Mouse (Mus musculus) limb, embryonic 14.5 days (tissue): ENCODE results near the gene Gabrb2. TPM values are rescaled to one million over a fixed set of nuclear protein-coding genes. Genes with fewer than 3 reads are reported as not detected.

Experiments used
- ATAC-seq: fragments of 200-750 bp; cut with Nextera tagmentation; 2 replicates; pipeline ENCODE4 v1.8.0; 2017; ENCODE audit warnings: low read depth, moderate number of reproducible peaks, moderate TSS enrichment; ENCODE audit not compliant: low FRiP score
- DNase-seq: peaks from one replicate; pipeline ENCODE4 v3.0.0-alpha.2; 2015; ENCODE audit warnings: low spot score
- H3K27ac ChIP-seq: fragments of 300-500 bp; sonication (generic); replicated peaks from 2 replicates; pipeline ENCODE4 v1.5.1; 2014; ENCODE audit warnings: low read depth, mild to moderate bottlenecking, low read length, moderate library complexity, mixed read lengths
- H3K27me3 ChIP-seq: fragments of 300-500 bp; sonication (generic); 2 replicates; pipeline ENCODE4 v1.6.1; 2014; ENCODE audit warnings: low read length, mixed read lengths; ENCODE audit not compliant: control insufficient read depth, insufficient read depth
- H3K36me3 ChIP-seq: fragments of 300-500 bp; sonication (generic); 2 replicates; pipeline ENCODE4 v1.6.1; 2014; ENCODE audit warnings: mild to moderate bottlenecking, low read length, moderate library complexity, mixed read lengths; ENCODE audit not compliant: control insufficient read depth, insufficient read depth
- H3K4me1 ChIP-seq: fragments of 300-500 bp; sonication (generic); 2 replicates; pipeline ENCODE4 v1.6.1; 2014; ENCODE audit warnings: antibody characterized with exemption, low read length, mixed read lengths; ENCODE audit not compliant: control insufficient read depth, insufficient read depth
- H3K4me2 ChIP-seq: fragments of 300-500 bp; sonication (generic); replicated peaks from 2 replicates; pipeline ENCODE4 v1.6.1; 2014; ENCODE audit warnings: low read depth, mild to moderate bottlenecking, low read length, moderate library complexity; ENCODE audit not compliant: severe bottlenecking
- H3K4me3 ChIP-seq: fragments of 300-500 bp; sonication (generic); replicated peaks from 2 replicates; pipeline ENCODE4 v1.5.1; 2014; ENCODE audit warnings: low read length
- H3K9ac ChIP-seq: fragments of 300-500 bp; sonication (generic); 2 replicates; pipeline ENCODE4 v1.6.1; 2014; ENCODE audit warnings: mild to moderate bottlenecking, low read depth, low read length, moderate library complexity; ENCODE audit not compliant: severe bottlenecking
- H3K9me3 ChIP-seq: fragments of 300-500 bp; sonication (generic); 2 replicates; pipeline ENCODE4 v1.6.1; 2016; ENCODE audit warnings: low read length; ENCODE audit not compliant: control insufficient read depth
- POLR2A ChIP-seq: fragments of 200-500 bp; IDR thresholded peaks from 2 replicates; pipeline ENCODE4 v1.8.0; 2012; ENCODE audit warnings: inconsistent platforms, mild to moderate bottlenecking, moderate library complexity, borderline replicate concordance; ENCODE audit not compliant: insufficient read depth, insufficient read length; ENCODE audit errors: extremely low read depth
- WGBS: fragments of 180-500 bp; shearing (Covaris S2); extraction: QIAGEN DNeasy Blood & Tissue Kit; methylation state at CpG from one replicate; pipeline ENCODE4 v1.1.7; 2014; 5-methylcytosine and 5-hydroxymethylcytosine counted together
- polyA plus RNA-seq, 2 experiments: library from polyadenylated mRNA; depleted of rRNA in 1 of 2; stranded (reverse) in 1 of 2; unstranded in 1 of 2; fragments of >200 nt; fragmentation: Nextera tagmentation in 1 of 2; extraction: Ambion mirVana in 1 of 2; gene quantifications; 2 replicates each; pipeline versions ENCODE4 v1.2.1 to v1.2.3; 2012 to 2014

Gabrb2 gene
- polyA plus RNA-seq, 2 experiments = 0.65 to 1.5 TPM

GRCm38 (mm10) chr11:42575146-42575873, 155.8 kb downstream of the Gabrb2 start:
- Histone ChIP-seq H3K27ac (no peak overlapping the region), H3K4me2 (no peak overlapping the region), H3K36me3 (no peaks in the 10 kb centered on the region), H3K9ac (no peak overlapping the region), H3K4me1 (no peaks in the 10 kb centered on the region), H3K9me3 (no peaks in the 10 kb centered on the region), H3K4me3 (no peak overlapping the region), H3K27me3 (no peaks in the 10 kb centered on the region)
- WGBS = 81% methylated on average over 3 of the region's 3 CpGs
- no peak for TF ChIP-seq POLR2A
- ATAC-seq (no peak), DNase-seq (no peak)

GRCm38 (mm10) chr11:42579804-42580203, 160.2 kb downstream of the Gabrb2 start:
- Histone ChIP-seq H3K4me3 (no peak overlapping the region), H3K4me1 (no peaks in the 10 kb centered on the region), H3K9me3 (no peaks in the 10 kb centered on the region), H3K9ac (no peak overlapping the region), H3K27ac (no peak overlapping the region), H3K4me2 (no peak overlapping the region), H3K27me3 (no peaks in the 10 kb centered on the region), H3K36me3 (no peaks in the 10 kb centered on the region)
- ATAC-seq (no peak), DNase-seq (no peak)
- 76% methylated on average over 6 of the region's 6 CpGs for WGBS
- TF ChIP-seq POLR2A = no peak

DNA sequence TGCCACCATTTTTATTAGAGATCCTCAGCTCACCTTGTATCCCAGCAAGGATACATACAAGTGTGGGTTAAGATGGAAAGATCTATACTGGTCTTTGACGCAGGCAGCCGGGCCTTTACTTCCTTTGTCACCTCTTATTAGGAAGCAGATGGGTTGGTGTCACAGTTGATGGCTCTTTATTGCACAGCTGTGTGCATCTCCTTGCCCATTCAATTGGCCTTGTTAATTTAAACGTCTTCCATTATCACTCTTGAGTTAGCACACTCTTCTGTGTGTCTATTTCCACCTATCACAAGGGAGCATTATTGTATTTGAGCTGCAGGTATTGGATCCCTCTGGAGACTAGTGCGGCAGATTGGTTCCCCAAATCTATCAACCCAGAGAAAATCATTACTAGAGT, 161.6 kb downstream of the Gabrb2 start:
- Histone ChIP-seq H3K36me3 (no peaks in the 10 kb centered on the region), H3K4me2 (no peak overlapping the region), H3K27ac (no peak overlapping the region), H3K4me1 (no peaks in the 10 kb centered on the region), H3K27me3 (no peaks in the 10 kb centered on the region), H3K4me3 (no peak overlapping the region), H3K9ac (no peak overlapping the region), H3K9me3 (no peaks in the 10 kb centered on the region)
- TF ChIP-seq POLR2A = no peak
- DNase-seq (no peak), ATAC-seq (no peak)
- WGBS = 78% methylated on average over 4 of the region's 4 CpGs

GRCm38 (mm10) chr11:42581753-42582152, 162.2 kb downstream of the Gabrb2 start:
- TF ChIP-seq POLR2A = no peak
- Histone ChIP-seq H3K4me2 (no peak overlapping the region), H3K27me3 (no peaks in the 10 kb centered on the region), H3K27ac (no peak overlapping the region), H3K36me3 (no peaks in the 10 kb centered on the region), H3K9me3 (no peaks in the 10 kb centered on the region), H3K4me1 (no peaks in the 10 kb centered on the region), H3K4me3 (no peak overlapping the region), H3K9ac (no peak overlapping the region)
- DNase-seq (no peak), ATAC-seq (no peak)

DNA sequence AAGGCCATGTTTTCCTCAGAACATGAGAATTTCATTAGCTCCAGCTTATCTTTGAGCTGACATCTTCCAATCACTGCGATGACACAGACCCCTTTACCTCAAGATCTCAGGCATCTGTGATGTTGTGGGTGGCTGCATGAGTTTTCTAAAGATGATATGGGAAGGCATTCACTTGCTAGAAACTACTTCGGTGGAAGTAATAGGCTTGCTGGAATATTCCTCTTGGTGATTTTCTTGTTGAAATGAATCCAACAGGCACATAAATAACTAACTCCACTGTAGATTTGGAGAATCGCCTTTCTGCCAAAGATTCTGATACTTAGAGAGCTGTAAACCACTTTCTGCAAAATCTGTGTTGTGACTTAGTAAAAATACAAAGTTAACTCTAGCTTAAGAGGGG, 172.9 kb downstream of the Gabrb2 start:
- ATAC-seq = no peak
- 70% methylated on average over 3 of the region's 3 CpGs for WGBS
- H3K4me1 ChIP-seq = no peaks in the 10 kb centered on the region
- no peaks in the 10 kb centered on the region for H3K27me3 ChIP-seq
- no peak overlapping the region for H3K4me3 ChIP-seq
- no peak overlapping the region for H3K9ac ChIP-seq
- no peaks in the 10 kb centered on the region for H3K9me3 ChIP-seq
- H3K27ac ChIP-seq = no peak overlapping the region
- H3K4me2 ChIP-seq = no peak overlapping the region
- no peak for TF ChIP-seq POLR2A
- H3K36me3 ChIP-seq = no peaks in the 10 kb centered on the region
- peak; percentile 13 for DNase-seq
